Mouse (Mus musculus): Measurements from ENCODE around the gene Med15.

- no peak for TF ChIP-seq CTCF (IDR thresholded peaks at IDR 0.05; ENCODE audit: borderline replicate concordance, insufficient read depth, low read length)
- no peak for TF ChIP-seq POLR2A (IDR thresholded peaks at IDR 0.05; ENCODE audit: low read depth, low read length)
These were observed 31.4 kb upstream of the Med15 start for GRCm38 (mm10) chr16:17764108-17764511.
